Mouse (Mus musculus): Measurements from ENCODE around the gene Pkdrej.
"Not testable (repeated sequence)": the region's sequence is repeated elsewhere in the genome, so short reads cannot be mapped to it uniquely, and the experiment has no call there.

Pkdrej gene

GRCm38 (mm10) chr15:85821203-85822010 is at the start of gene Pkdrej:
Pkdrej (minus strand) TSS chr15:85821734.
- peak; percentile 53 for DNase-seq

DNA sequence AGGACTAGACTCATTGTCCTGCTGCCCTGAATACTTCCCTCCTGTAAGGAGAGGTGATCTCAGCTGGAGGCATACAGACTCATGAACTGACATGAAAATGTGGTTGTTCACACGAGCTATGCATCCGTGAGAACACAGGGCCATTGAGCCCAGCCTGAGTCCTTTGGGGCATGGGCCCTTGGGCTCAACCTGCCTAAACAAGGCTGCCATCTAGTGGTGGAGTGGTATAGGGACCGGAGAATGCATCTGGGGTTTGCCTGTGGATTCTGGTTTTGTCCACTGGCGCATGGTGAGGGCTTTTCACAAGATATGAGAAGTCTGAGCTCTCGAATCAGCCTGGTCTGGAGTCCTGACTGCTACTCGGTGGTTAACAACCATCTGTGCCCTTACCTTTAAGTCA is 46.2 kb upstream of the Pkdrej start:
- DNase-seq: peak; percentile 61

DNA sequence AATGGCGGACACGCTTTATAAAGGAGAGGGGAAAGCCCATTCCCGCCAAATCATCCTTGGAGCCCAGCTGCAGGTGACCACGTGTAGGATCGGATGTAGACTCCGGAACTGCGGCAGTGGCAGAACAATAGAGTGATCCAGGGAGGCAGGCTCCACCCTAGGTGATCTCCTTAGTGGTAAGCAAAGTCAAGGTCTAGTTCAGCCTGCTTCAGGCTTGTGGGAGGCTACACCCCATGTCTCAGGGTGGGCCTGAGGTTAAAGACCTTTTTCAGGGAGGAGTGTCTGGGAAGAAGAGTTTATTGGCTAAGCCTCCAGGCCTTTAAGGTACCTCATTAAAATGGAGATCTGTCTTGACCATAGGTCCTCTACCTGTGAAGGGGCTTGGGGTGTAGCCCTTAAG is 44.4 kb upstream of the Pkdrej start:
- not testable (repeated sequence) for DNase-seq

DNA sequence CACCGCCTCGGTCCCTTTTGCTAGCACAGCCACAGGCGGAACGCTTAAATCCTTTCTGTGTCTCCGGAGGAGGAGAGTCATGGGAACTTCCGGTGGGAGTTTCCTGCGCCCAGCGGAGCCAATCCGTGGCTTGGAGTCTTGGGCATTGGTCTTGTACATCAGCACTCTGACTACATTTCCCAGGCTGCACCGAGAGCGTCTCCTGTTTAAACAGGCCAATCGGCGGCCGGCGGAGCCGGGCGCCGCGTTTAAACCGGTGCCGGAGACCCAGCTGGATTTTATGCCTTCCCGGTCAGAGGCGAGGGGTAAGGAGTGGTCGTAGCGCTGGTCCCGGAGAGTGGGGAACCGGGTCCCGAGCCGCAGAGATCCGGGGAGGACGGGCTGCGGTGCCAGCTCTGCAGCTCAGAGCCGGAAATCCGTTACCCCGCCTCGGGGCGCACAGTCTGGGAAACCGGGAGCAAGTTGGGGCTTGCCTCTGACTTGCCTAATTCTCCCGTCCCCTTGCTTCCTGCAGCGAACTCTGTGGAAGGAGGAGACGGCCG is 38.0 kb upstream of the Pkdrej start, which contains the start of gene Gtse1:
Gene Gtse1, plus strand, starts transcription at position 256 of the 542 bp plus-strand sequence.
- peak; percentile 89 for DNase-seq

DNA sequence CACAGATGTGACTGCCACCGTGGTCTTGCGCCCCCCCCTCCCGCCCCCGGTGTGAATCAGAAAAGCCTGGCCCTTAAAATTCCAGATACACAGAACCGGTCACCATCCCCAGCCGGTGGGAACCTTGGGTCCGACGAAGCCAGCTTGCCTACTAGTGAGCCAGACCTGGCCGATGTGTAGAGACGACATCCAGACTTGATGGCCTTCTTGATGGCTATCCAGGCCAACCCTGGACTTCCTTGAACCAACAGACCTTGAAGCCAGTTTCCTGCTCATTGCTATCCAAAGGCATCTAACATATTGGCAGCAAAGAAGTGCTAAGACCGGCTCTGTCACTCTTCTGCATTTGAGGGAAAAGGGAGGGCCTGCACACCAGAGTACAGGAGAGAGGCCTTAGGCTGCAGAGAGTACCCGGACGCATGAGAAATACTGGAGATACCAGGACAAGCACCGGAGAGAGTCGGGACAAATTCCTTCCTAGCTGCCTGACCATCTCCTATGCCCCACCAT is 37.5 kb upstream of the Pkdrej start:
- no peak for DNase-seq

DNA sequence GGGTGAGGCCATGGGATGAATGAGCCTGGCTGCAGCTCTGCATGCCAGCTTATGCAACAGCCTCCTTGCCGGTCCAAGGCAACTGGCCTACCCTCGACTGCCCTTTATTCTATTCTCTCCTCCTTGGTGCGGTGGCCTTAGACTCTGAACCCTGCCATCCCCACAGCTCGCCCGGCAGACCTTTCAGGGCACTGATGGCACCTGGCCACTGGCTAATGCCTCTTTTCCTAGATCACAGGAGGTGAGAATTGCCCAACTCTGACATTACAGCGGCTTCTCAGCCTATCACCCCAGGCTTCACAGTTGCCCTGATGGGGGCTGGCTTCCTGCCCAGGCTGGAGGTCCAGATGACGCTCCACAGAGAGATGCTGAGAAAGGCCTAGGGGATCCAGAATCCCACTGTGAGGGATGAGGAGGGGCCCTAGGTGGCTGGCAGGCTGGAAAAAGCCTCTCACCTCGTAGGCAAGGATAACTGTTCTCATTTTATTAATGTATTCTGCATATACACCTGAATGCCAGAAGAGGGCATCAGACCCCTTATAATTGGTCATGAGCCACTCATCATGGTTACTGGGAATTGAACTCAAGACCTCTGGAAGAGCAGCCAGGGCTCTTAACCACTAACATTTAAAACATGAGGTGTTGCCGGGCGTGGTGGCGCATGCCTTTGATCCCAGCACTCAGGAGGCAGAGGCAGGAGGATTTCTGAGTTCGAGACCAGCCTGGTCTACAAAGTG is 30.3 kb upstream of the Pkdrej start:
- DNase-seq: no peak

- peak; percentile 40 for DNase-seq
These were observed 23.5 kb upstream of the Pkdrej start for GRCm38 (mm10) chr15:85845071-85845470.

- DNase-seq: no peak
These were observed 20.3 kb upstream of the Pkdrej start for GRCm38 (mm10) chr15:85841796-85842360.

GRCm38 (mm10) chr15:85840983-85841382 is 19.4 kb upstream of the Pkdrej start:
- DNase-seq: no peak

DNA sequence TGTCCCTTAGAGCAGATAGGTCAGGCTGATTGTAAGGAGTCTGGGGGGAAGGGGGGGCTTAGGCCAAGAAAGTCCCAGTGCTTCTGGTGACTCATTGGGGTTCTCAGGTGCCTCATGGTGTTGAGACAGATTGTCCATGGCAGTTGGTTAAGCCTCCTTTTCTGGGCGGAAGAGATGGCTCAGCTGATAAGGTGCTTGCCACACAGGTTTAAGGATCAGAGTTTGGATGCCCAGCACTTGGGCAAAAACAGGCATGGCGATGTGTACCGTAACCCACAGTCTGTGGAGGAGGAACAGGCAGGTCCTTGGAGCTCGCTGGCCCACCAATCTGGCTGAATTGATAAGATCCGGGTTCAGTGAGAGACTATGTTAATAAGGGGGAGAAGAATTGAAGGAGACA is 15.4 kb upstream of the Pkdrej start:
- no peak for DNase-seq

GRCm38 (mm10) chr15:85835335-85835734 is 13.8 kb upstream of the Pkdrej start:
- DNase-seq: no peak

GRCm38 (mm10) chr15:85832599-85832998 is 11.1 kb upstream of the Pkdrej start:
- DNase-seq: no peak

GRCm38 (mm10) chr15:85831954-85832590 is 10.5 kb upstream of the Pkdrej start, which contains the start of gene Ttc38:
Ttc38 (plus strand) TSS chr15:85832306.
- DNase-seq: peak; percentile 84

DNA sequence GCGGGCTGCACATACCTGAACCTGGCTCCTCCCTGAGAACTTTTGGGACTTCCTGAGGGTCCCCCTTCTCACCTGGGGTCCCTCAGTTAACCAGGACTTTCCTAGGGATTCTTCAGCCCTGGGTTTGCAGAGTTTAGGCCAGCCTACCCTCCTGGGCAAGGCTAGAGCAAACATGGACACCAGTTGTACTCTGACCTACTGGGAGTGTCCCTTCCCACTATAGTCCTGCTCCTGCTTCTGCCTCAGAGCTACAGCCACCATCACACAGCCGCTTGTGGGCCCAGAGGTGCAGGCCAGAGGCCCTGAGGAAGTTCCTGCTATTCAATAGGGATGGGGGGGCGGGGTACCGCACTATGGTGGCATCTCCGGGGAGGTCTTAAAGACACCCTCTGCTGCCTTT is 7.9 kb upstream of the Pkdrej start:
- DNase-seq: no peak

DNA sequence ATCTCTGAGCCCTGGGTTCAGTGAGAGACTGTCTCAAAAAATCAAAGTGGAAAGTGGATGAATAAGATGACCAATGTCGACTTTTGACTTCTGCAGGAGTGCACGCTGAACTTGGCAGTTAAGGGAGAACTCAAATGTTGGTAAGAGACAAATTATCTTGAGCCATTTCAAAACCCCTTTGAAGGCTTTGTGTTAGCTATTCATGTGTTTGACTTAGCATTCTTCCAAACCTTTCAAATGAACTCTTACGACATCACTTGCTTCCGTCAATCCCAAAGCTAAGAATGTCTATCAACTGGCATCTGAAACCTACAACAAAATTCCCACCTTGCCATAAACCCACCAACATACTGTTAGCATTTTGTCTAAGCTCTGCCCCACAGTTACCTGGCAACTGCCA is 6.5 kb upstream of the Pkdrej start:
- no peak for DNase-seq

DNA sequence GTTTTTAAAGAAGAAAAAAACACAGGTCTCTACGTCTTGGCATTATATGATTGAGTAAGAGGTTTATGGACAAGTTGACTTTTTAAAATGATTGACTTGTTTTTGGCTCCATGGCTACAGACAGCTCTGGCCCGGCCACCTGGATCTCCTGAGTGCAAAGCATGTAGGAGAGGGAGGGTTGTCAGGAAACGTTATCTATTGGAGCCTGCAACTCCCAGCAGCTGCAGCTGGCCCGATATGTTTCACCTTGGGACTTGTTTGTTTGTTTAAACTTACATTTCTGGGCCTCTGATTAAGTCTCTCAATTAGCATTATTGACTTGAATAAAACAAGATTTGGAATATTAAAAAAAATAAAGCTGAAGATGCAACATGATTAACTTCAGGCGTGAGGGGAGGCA is 5.1 kb upstream of the Pkdrej start:
- DNase-seq: no peak

DNA sequence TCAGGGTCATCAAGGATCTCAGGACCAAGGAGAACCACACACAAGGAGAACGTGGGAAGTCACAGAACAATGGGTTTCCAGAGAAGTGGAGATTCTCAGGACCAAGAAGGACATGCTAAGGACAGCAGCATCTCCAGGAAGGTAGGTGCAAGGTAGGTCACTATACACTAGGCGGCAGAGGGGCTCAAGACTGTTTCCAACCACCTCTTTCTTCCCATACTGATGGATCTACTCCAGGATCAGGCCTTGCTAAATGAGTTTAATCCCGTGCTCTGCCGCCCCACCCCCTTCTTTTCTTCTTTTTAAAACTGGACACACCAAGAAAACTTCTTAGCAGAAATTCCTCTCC is 451 bp upstream of the Pkdrej start:
- DNase-seq: no peak

GRCm38 (mm10) chr15:85813428-85813827 is 8.1 kb downstream of the Pkdrej start:
- DNase-seq: no peak

GRCm38 (mm10) chr15:85811535-85812277 is 9.8 kb downstream of the Pkdrej start, which contains the start of gene Cdpf1:
Cdpf1 (minus strand) TSS chr15:85811697.
- peak; percentile 99 for DNase-seq

- DNase-seq: peak; percentile 86
These were observed 10.6 kb downstream of the Pkdrej start for GRCm38 (mm10) chr15:85810806-85811521.

DNA sequence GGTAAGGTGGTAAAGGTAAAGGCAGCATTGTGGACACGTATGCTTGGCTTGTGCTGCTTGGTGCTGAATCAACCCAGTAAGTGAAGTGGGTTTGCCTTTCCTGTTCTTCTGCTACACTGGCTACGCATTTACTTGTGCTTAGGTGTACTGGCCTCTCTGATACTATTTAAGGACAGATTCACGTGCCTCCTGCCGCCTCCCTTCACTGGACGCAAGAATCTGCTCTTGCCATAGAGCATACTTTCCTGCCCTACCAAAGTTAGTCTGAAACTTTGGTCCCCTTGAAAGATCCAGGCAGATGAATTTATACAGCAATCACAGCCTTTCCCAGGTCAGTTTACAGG is 11.1 kb downstream of the Pkdrej start:
- DNase-seq: no peak
